Mouse (Mus musculus) heart, embryonic 16.5 days (tissue): ENCODE data around the gene Me1. TPM values are rescaled to one million over a fixed set of nuclear protein-coding genes. Genes with fewer than 3 reads are reported as not detected.

Experiments
- ATAC-seq: fragments of 200-750 bp; cut with Nextera tagmentation; replicated peaks from 2 replicates; pipeline ENCODE4 v1.8.0; 2017; ENCODE audit warnings: moderate number of reproducible peaks; ENCODE audit not compliant: insufficient read depth, low FRiP score; ENCODE audit errors: extremely low read depth
- H3K27ac ChIP-seq: fragments of 300-500 bp; sonication (generic); 2 replicates; pipeline ENCODE4 v1.5.1; 2014; ENCODE audit warnings: mild to moderate bottlenecking, low read length, control low read depth, moderate library complexity
- H3K27me3 ChIP-seq: fragments of 300-500 bp; sonication (generic); 2 replicates; pipeline ENCODE4 v1.6.1; 2014; ENCODE audit warnings: low read length, mixed read lengths; ENCODE audit not compliant: control insufficient read depth, insufficient read depth
- H3K36me3 ChIP-seq: fragments of 300-500 bp; sonication (generic); 2 replicates; pipeline ENCODE4 v1.6.1; 2014; ENCODE audit not compliant: control insufficient read depth, insufficient read depth
- H3K4me1 ChIP-seq: fragments of 300-500 bp; sonication (generic); 2 replicates; pipeline ENCODE4 v1.6.1; 2014; ENCODE audit warnings: low read length, mixed read lengths; ENCODE audit not compliant: control insufficient read depth, insufficient read depth
- H3K4me2 ChIP-seq: fragments of 300-500 bp; sonication (generic); 2 replicates; pipeline ENCODE4 v1.6.1; 2014; ENCODE audit warnings: low read depth, mild to moderate bottlenecking, control low read depth, low read length
- H3K4me3 ChIP-seq: fragments of 300-500 bp; sonication (generic); 2 replicates; pipeline ENCODE4 v1.5.1; 2014; ENCODE audit warnings: mild to moderate bottlenecking, control low read depth, low read length
- H3K9ac ChIP-seq: fragments of 300-500 bp; sonication (generic); 2 replicates; pipeline ENCODE4 v1.6.1; 2014; ENCODE audit warnings: low read length, control low read depth
- H3K9me3 ChIP-seq: fragments of 300-500 bp; sonication (generic); replicated peaks from 2 replicates; pipeline ENCODE4 v1.6.1; 2016; ENCODE audit warnings: low read length; ENCODE audit not compliant: control insufficient read depth
- WGBS: fragments of 180-500 bp; shearing (Covaris S2); extraction: QIAGEN DNeasy Blood & Tissue Kit; methylation state at CpG from one replicate; pipeline ENCODE4 v1.1.7; 2014; 5-methylcytosine and 5-hydroxymethylcytosine counted together
- polyA plus RNA-seq: library from polyadenylated mRNA; unstranded; fragments of >200 nt; fragmentation: Nextera tagmentation; extraction: Ambion mirVana; gene quantifications from 2 replicates; pipeline ENCODE4 v1.2.1, GENCODE M21; 2015

The Me1 gene
- 19.6 and 26.4 TPM in 2 replicates for polyA plus RNA-seq

DNA sequence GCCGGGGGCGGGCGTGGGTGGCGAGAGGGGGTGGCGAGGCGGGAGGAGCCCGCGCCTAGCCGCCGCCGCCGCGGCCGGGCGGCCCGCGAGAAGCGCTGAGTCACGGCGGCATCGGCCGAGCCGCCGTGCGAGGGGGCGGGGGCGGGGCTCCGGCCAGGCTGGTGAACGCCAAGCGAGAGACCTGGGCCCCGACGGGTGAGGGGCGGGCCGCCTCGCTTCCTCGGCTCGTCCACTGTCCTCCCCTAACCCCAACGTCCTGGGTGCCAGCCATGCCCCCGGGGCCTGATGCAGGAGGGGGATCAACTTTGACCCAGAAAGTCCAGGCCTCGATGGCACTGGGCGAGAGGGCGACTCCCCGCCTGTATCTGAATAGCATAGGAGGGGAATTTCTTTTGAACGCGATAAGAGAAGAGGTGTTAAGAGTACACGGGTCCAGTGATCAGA is at the start of gene Me1:
Me1 (minus strand) TSS at position 136 of the 444 bp plus-strand sequence.
- 0 out of 2 replicates have a peak within 1 kb of the TSS, but pooled peaks have one; percentile 4 for H3K27ac ChIP-seq
- no peaks in the 10 kb centered on the region for H3K27me3 ChIP-seq
- peak within 1 kb of the TSS; percentile 80 for H3K9ac ChIP-seq
- H3K9me3 ChIP-seq, result no peaks in the 10 kb centered on the region
- H3K36me3 ChIP-seq, result no peaks in the 10 kb centered on the region
- peak; percentile 83 for ATAC-seq
- H3K4me1 ChIP-seq, result peaks cover 6% of the 10 kb centered on the region
- WGBS, result 1% methylated on average over 43 of the region's 46 CpGs
- H3K4me3 ChIP-seq, result peak within 1 kb of the TSS; percentile 70
- H3K4me2 ChIP-seq, result peak within 1 kb of the TSS; percentile 72

DNA sequence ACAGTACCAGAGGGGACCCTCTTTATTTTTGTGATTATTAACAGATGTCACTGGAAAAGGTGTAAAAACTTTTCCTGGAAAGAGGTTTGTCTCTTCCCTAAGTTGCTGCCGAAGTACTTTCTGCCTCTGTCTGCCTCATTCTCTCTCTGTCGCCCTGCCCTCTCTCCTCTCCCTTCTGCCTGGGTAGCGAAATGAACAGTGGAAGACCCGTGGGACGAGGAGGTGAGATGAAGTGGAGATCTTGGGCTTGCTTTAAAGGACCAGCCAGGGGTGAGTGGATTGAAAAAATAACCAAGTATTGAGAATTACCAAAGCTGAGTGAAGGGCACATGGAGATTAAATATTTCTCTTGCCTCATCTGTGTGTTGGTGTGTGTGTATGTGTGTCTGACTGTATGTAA is 48.3 kb upstream of the Me1 start:
- no peak overlapping the region for H3K27ac ChIP-seq
- no peaks in the 10 kb centered on the region for H3K36me3 ChIP-seq
- H3K27me3 ChIP-seq, result no peaks in the 10 kb centered on the region
- ATAC-seq, result no peak
- H3K9ac ChIP-seq, result peak overlapping the region; percentile 63
- peak overlapping the region; percentile 46 for H3K4me3 ChIP-seq
- 44% methylated on average over 5 of the region's 5 CpGs for WGBS
- peak overlapping the region; percentile 64 for H3K4me2 ChIP-seq
- no peaks in the 10 kb centered on the region for H3K9me3 ChIP-seq
- peaks cover 7% of the 10 kb centered on the region for H3K4me1 ChIP-seq

DNA sequence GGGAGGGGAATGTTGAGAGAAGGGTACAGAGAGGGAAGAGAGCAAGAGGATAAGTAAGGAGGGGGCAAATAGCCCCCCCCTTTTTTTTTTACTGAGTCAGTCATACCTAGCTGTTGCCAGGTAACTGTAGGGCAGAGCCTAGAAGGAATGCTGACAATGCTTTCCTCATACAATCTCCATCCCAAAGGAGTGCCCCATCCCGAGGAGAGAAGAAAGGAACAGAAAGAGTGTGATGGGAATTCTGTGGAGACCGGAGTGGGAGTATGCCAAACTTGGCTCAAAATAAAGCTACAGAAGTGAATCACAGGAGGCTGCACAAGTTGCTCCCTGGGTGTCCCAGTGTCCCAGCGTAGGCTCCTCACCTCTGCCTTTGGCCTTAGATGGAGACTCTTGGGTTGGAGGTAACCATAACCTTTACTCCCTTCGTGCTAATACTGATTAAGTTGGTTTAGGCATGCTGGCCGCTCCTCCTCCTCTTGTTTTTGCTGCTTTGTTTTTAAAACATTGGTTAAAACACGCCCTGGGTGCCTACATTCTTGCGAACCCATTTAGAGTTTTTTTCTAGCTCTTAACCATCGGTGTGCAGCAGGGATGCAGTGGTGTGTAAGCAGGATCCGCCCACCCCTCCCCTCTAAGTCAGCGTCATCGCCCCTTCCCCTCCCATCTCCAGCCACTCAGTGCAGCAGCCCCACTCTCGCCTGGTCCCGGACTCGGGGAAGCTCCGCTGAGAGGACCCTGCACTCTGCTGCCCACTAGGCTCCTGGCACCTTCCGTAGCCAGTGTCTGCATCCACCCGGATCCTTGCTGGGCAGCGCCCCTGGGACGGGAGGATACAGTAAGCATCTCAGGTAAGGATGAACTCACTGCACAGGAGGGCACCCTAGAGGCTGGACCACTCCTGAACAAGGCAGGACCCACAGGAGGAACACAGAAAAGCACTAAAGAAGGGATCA is 47.5 kb upstream of the Me1 start, which contains the start of gene Prss35:
Prss35 (plus strand) TSS at position 691 of the 953 bp plus-strand sequence.
- no peaks in the 10 kb centered on the region for H3K27me3 ChIP-seq
- H3K27ac ChIP-seq, result peak within 1 kb of the TSS; percentile 3; the same call in 1 of the 2 replicates
- H3K4me2 ChIP-seq, result peak within 1 kb of the TSS; percentile 64
- peak; percentile 66 for ATAC-seq
- no peaks in the 10 kb centered on the region for H3K9me3 ChIP-seq
- H3K4me3 ChIP-seq, result peak within 1 kb of the TSS; percentile 46
- WGBS, result 5% methylated on average over 19 of the region's 19 CpGs
- H3K36me3 ChIP-seq, result no peaks in the 10 kb centered on the region
- peaks cover 13% of the 10 kb centered on the region for H3K4me1 ChIP-seq
- peak within 1 kb of the TSS; percentile 63 for H3K9ac ChIP-seq

DNA sequence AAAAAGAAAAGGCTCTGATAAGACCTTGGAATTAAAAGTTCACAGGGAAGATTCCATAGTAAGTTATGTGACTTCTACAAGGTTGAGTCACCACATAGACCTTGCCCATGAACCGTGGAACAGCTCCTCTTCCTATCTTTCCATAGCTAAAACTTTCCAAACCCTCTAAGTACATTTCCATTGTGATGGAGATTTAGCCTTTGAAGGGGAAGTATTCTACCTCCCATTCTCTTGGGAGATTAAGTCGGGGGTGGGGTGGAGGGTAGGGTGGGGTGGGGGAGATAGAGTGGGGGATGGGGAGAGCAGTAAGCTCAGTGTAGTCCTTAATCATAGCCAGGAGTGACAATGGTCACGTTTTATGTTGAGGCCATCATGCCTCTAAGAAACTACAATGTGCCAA is 44.2 kb upstream of the Me1 start:
- no peaks in the 10 kb centered on the region for H3K27me3 ChIP-seq
- H3K4me3 ChIP-seq, result no peak overlapping the region
- peaks cover 19% of the 10 kb centered on the region for H3K4me1 ChIP-seq
- ATAC-seq, result no peak
- no peak overlapping the region for H3K9ac ChIP-seq
- WGBS, result 45% methylated on average over 3 of the region's 3 CpGs
- H3K4me2 ChIP-seq, result no peak overlapping the region
- H3K9me3 ChIP-seq, result no peaks in the 10 kb centered on the region
- no peaks in the 10 kb centered on the region for H3K36me3 ChIP-seq
- H3K27ac ChIP-seq, result no peak overlapping the region

DNA sequence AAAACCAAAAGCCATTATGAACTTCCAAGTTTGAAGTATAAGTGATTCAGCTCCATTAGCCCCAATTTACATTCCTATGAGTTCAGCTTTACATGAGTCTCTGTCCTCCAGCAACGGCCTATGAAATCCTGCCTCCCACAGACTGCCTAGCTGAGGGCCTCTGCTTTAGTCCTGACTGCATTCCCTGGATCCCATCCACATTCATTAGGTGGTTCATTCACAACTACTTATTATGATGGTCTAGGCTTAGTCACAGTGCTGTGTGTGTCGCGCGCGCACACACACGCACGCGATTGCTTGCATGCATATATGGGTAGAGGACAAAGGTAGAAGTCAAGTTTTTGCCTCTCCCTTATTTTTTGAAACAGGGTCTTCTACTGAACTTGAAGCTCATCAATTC is 43.0 kb upstream of the Me1 start:
- no peak for ATAC-seq
- WGBS, result 86% methylated on average over 8 of the region's 8 CpGs

DNA sequence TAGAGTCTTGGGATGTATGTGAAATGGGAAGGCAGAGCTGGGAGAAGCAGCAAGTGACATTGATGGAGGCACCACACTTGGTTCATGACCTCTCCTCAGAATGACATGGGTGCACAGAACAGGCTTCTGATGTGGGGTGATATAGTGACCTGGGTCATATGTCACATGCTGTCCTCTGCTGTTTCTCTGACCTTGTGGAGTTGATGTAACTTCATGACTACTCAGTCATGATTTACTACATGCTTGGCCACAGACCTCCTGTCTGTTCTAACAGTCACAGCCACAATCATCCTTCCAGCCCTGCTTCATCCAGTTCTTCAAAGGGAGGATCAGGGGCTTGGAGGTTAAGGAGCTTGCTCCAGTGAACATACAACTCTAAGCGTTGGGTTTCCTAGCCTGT is 42.3 kb upstream of the Me1 start:
- Histone ChIP-seq H3K4me2 (no peak overlapping the region), H3K27me3 (no peaks in the 10 kb centered on the region), H3K4me1 (peaks cover 17% of the 10 kb centered on the region), H3K9me3 (no peaks in the 10 kb centered on the region), H3K36me3 (no peaks in the 10 kb centered on the region), H3K4me3 (no peak overlapping the region), H3K9ac (no peak overlapping the region), H3K27ac (no peak overlapping the region)
- WGBS, result 91% methylated on average over 1 of the region's 1 CpGs
- no peak for ATAC-seq

More for the DNA sequence above, 43.0 kb upstream of the Me1 start:
- no peaks in the 10 kb centered on the region for H3K27me3 ChIP-seq
- no peak overlapping the region for H3K9ac ChIP-seq
- H3K4me2 ChIP-seq, result no peak overlapping the region
- peaks cover 19% of the 10 kb centered on the region for H3K4me1 ChIP-seq
- no peaks in the 10 kb centered on the region for H3K9me3 ChIP-seq
- H3K36me3 ChIP-seq, result no peaks in the 10 kb centered on the region
- no peak overlapping the region for H3K4me3 ChIP-seq
- no peak overlapping the region for H3K27ac ChIP-seq

DNA sequence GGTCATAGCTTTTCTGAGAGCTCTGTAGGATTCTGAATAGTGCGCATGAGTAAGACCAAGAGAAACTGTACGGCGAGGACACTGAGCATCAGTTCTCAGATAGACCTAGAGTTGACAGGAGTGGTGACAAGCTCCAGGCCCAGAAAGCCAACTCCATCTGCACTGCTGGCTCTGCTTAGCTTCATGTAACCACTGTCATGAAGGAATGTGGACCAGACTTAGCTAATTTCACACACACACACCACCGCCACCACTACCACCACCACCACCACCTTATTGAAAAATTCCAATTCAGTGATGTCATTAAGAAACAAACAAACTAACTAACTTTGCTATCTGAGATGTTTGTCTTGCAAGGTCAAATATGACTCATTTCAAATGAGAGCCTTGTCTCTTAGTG is 41.2 kb upstream of the Me1 start:
- Histone ChIP-seq H3K4me1 (peaks cover 17% of the 10 kb centered on the region), H3K36me3 (no peaks in the 10 kb centered on the region), H3K9ac (no peak overlapping the region), H3K4me3 (no peak overlapping the region), H3K4me2 (no peak overlapping the region), H3K27ac (no peak overlapping the region), H3K27me3 (no peaks in the 10 kb centered on the region), H3K9me3 (no peaks in the 10 kb centered on the region)
- peak; percentile 86 for ATAC-seq
- WGBS, result 37% methylated on average over 4 of the region's 4 CpGs

DNA sequence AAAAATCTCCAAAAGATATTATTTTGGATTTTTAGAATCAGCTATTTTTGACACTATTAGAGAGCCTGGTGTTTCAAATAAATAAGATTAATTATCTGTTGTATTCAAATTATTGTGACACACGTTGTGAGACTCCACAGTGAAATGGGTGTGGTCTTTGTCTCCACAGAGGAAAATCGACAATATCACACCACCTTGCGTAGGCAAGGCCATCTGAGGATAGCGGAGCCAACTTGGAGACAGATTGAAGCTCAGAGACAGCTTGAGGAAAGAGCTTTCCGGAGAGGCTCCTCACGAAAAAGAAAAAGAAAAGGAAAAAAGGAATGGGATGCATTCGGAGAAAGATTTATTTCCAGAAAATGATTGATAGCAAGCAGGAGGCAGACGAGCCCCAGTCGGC is 39.0 kb upstream of the Me1 start:
- Histone ChIP-seq H3K27ac (no peak overlapping the region), H3K27me3 (no peaks in the 10 kb centered on the region), H3K4me2 (no peak overlapping the region), H3K36me3 (no peaks in the 10 kb centered on the region), H3K9ac (no peak overlapping the region), H3K4me1 (peaks cover 17% of the 10 kb centered on the region), H3K9me3 (no peaks in the 10 kb centered on the region), H3K4me3 (no peak overlapping the region)
- ATAC-seq, result no peak
- WGBS, result 70% methylated on average over 9 of the region's 9 CpGs

DNA sequence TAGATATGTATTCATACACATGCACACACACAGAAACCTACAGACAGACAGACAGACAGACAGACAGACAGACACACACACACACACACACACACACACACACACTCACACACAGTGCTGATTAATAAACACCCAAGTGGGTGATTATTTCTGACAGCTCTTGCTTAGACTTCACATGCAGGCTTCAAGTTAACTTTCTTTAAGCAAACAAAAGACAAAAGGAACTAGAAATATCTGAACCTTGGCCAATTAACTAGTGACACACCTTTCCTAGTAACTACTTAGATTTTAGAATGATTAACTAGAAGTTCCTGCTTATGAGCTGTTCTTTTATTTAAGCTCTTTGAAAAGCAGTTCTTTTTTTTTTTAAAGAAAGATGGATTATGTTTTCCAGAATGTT is 38.6 kb upstream of the Me1 start:
- H3K36me3 ChIP-seq, result no peaks in the 10 kb centered on the region
- ATAC-seq, result no peak
- H3K9ac ChIP-seq, result no peak overlapping the region
- H3K27ac ChIP-seq, result no peak overlapping the region
- no peak overlapping the region for H3K4me2 ChIP-seq
- H3K4me3 ChIP-seq, result no peak overlapping the region
- no peaks in the 10 kb centered on the region for H3K9me3 ChIP-seq
- H3K4me1 ChIP-seq, result peaks cover 15% of the 10 kb centered on the region
- no peaks in the 10 kb centered on the region for H3K27me3 ChIP-seq
